Mouse (Mus musculus) Muller cell, postnatal 12 days (primary cell): Measurements from ENCODE around the gene Myl4.

Source experiments
- DNase-seq: peaks from one replicate; pipeline ENCODE4 v3.0.0-alpha.2; 2015; ENCODE audit errors: inconsistent ontology term

Myl4 gene

DNA sequence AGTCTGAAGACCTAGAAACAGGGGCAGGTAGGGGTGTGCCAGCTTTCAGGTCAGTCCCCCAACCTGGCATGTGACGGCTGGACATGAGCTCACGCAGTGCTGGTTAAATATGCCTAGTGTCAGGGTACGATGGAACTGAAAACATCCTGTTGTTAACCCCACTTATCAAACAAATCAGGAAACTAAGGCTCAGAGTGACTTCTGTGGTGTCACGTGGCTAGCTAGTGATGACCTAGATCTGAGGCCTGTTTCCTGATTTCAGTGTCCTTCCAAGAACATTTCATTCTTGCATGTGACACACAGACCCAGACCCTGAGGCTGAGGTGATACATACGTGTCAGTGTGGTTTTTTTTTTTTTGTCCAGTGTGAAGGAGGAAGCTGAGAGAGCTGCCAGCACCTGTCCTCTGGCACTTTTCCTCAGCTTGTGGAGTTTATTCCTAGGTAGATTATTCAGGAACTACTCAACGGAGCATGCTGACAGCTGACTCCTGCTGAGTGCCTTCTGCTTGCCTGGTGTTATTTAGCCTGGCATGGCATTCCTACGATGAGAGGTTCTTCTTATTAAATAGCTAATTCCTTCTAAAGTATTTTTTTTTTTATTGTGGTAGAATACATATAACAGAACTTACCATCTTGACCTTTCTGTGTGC lies 79.8 kb downstream of the Myl4 start:
- no peak for DNase-seq

DNA sequence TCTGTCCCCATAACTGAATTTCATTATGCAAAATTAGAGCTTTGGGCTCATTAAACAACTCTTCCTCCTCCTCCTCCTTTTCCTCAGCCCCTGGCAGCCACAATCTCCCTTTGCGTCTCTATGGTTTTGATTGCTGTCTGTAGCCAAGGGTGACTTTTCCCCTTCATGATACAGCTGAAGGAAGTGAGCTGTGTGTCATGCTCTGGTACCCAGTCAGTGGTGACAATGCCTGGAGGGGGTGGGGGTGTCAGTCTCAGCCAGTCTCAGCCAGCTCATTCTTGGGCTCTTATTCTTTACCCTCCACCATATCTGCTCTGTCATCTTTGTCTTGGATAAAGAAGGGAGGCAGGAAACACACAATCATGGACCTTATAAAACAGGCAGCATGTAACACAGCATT lies 80.8 kb downstream of the Myl4 start:
- no peak for DNase-seq

DNA sequence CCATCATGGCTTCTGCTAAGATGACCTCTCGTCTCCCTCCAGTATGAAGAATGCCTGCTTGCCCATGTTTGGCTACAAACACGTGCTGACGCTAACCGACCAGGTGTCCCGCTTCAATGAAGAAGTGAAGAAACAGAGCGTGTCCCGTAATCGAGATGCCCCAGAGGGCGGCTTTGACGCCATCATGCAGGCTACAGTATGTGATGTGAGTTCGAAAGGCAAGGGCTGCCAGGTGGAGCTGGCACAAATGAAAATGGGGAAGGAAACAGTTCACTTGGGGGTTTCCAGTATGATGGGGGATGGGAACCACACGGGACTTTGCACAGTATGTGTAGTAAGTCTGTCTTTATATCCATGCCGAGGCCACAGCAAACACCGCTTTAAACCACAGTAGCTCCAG lies 86.5 kb downstream of the Myl4 start:
- DNase-seq = no peak

DNA sequence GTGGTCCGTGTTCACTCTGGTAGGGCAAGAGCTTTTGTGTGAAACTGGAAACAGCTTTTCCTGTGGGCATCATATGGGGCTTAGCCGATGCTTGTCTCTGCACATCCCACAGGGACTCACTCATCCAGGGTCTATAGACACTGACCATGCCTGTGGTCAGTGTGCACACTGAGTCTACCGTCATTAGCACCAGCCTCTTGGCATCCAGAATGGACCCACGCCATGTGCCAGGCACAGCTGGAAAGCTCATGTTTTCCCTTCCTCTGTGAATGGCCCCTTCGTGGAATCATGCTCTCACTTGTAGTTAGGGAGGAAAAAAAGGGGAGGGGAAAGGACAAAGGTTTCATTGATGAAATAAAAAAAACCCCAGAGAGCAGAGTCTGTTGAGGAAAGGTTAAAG lies 87.5 kb downstream of the Myl4 start:
- peak; percentile 56 for DNase-seq

DNA sequence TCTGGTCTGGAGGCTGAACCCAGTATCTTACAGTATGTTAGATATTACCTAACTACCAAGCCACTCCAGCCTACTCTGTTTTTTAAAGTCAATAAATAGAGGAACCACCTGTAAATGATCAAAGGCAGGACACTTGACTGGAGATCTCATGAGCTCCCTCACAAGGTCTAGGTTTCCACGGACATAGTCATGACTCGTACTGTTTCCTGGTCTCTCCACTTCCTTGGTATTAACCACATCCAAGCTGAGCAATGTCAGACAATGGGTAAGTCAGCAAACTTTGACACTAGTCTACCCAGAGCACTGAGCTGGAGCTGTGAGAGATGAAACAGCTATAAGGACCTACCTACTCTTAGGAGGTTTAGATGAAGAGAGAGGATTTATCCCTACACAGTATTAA lies 88.4 kb downstream of the Myl4 start:
- no peak for DNase-seq

DNA sequence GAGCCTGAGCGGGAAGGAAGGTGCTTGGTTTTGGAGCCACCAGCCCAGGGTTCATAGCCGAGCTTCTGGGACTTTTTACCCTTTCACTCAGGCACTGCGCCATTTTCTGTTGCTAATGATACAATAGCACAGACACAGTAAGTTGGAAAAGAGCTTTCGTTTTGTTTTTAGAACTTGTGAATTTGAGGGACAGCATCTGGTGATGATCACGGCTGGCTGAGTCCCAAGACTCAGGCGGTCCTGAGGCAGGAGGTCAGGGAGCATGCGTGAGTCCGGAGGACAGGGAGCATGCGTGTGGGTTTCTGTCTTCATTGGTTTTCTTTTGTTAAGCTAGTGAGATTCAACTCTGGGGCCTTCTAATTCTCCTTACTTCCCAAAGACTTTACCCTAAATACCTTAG lies 89.2 kb downstream of the Myl4 start:
- DNase-seq = no peak

DNA sequence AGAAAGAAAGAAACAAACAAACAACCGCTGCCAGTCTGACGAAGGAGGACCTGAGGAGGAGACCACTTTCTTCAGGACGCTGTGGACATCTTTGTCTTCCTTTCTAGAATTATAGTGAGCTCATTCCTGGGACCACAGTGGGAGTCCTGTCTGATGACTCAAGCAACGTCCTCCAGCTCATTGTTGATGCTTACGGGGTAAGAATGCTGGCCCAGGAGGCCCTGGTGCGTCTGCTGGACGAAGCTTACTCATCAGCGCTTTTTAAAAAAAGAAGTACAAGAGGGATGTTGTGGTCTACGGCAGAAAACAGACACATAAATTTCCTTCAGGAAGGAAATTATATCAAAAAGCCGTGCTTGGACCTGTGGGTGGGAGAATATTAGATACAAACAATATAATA lies 90.4 kb downstream of the Myl4 start:
- DNase-seq = no peak

DNA sequence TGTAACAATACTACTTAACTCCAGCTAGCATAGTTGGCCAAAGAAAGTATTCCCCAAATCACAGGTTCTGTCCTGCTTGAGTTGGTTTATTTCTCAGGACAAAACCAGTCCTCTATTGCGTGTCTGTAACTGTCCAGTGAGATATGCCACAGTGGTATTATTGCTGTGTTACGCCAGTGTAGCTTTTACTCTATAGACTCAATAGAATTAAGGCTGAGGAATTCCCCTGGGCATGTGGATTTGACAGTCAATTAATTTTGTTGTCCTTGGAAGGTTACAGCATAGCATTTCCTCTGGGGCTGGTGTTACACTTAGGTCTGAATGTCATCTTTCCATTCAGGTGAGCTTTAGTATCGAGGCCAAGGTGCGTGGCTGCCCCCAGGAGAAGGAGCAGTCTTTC lies 92.8 kb downstream of the Myl4 start:
- DNase-seq = no peak
